Mouse (Mus musculus): ENCODE data around the gene St8sia1. TPM values are rescaled to one million over a fixed set of nuclear protein-coding genes. Genes with fewer than 3 reads are reported as not detected.

Gene St8sia1
- polyA plus RNA-seq, 1 experiment from 2014 or later = 3.5 TPM

GRCm38 (mm10) chr6:142941596-142942381 is 22.5 kb downstream of the St8sia1 start:
- WGBS = 85% methylated on average over 11 of the region's 11 CpGs
- no peak overlapping the region for H3K4me3 ChIP-seq (ENCODE audit: low read length)
- H3K9ac ChIP-seq (ENCODE audit: low read depth, low read length) = no peak overlapping the region
- no peaks in the 10 kb centered on the region for H3K36me3 ChIP-seq (ENCODE audit: control insufficient read depth, insufficient read depth, low read length)
- 0 out of 2 replicates have a peak, but pooled peaks cover 7% of the 10 kb centered on the region for H3K4me1 ChIP-seq (ENCODE audit: control insufficient read depth, insufficient read depth, low read length)
- no peaks in the 10 kb centered on the region for H3K9me3 ChIP-seq (ENCODE audit: control insufficient read depth, low read length)
- no peaks in the 10 kb centered on the region for H3K27me3 ChIP-seq (ENCODE audit: control insufficient read depth, insufficient read depth, low read length)
- H3K4me2 ChIP-seq (replicated peaks; ENCODE audit: low read depth, low read length) = no peak overlapping the region
- ATAC-seq (ENCODE audit: low FRiP score, low TSS enrichment) = no peak
- H3K27ac ChIP-seq (ENCODE audit: low read depth, low read length) = no peak overlapping the region

GRCm38 (mm10) chr6:142941078-142941477 is 23.2 kb downstream of the St8sia1 start:
- ATAC-seq (ENCODE audit: low FRiP score, low TSS enrichment) = no peak
- H3K9ac ChIP-seq (ENCODE audit: low read depth, low read length) = no peak overlapping the region
- no peak overlapping the region for H3K27ac ChIP-seq (ENCODE audit: low read depth, low read length)
- no peaks in the 10 kb centered on the region for H3K36me3 ChIP-seq (ENCODE audit: control insufficient read depth, insufficient read depth, low read length)
- H3K4me3 ChIP-seq (ENCODE audit: low read length) = no peak overlapping the region
- no peaks in the 10 kb centered on the region for H3K27me3 ChIP-seq (ENCODE audit: control insufficient read depth, insufficient read depth, low read length)
- WGBS = 89% methylated on average over 8 of the region's 8 CpGs
- no peaks in the 10 kb centered on the region for H3K9me3 ChIP-seq (ENCODE audit: control insufficient read depth, low read length)
- H3K4me2 ChIP-seq (replicated peaks; ENCODE audit: low read depth, low read length) = no peak overlapping the region
- H3K4me1 ChIP-seq (ENCODE audit: control insufficient read depth, insufficient read depth, low read length) = 0 out of 2 replicates have a peak, but pooled peaks cover 7% of the 10 kb centered on the region

GRCm38 (mm10) chr6:142938549-142939345 is 25.5 kb downstream of the St8sia1 start:
- Histone ChIP-seq H3K36me3 (ENCODE audit: control insufficient read depth, insufficient read depth, low read length) (no peaks in the 10 kb centered on the region), H3K4me1 (ENCODE audit: control insufficient read depth, insufficient read depth, low read length) (0 out of 2 replicates have a peak, but pooled peaks cover 3% of the 10 kb centered on the region), H3K27ac (ENCODE audit: low read depth, low read length) (peak overlapping the region; percentile 39; the same call in 1 of the 2 replicates), H3K27me3 (ENCODE audit: control insufficient read depth, insufficient read depth, low read length) (no peaks in the 10 kb centered on the region), H3K9me3 (ENCODE audit: control insufficient read depth, low read length) (no peaks in the 10 kb centered on the region), H3K4me2 (replicated peaks; ENCODE audit: low read depth, low read length) (no peak overlapping the region), H3K4me3 (ENCODE audit: low read length) (no peak overlapping the region), H3K9ac (ENCODE audit: low read depth, low read length) (no peak overlapping the region)
- 42% methylated on average over 9 of the region's 9 CpGs for WGBS
- peak; percentile 53; the same call in 1 of the 2 replicates for ATAC-seq (ENCODE audit: low FRiP score, low TSS enrichment)

GRCm38 (mm10) chr6:142938074-142938473 is 26.2 kb downstream of the St8sia1 start:
- Histone ChIP-seq H3K27ac (ENCODE audit: low read depth, low read length) (no peak overlapping the region), H3K4me3 (ENCODE audit: low read length) (no peak overlapping the region), H3K36me3 (ENCODE audit: control insufficient read depth, insufficient read depth, low read length) (no peaks in the 10 kb centered on the region), H3K4me2 (replicated peaks; ENCODE audit: low read depth, low read length) (no peak overlapping the region), H3K4me1 (ENCODE audit: control insufficient read depth, insufficient read depth, low read length) (0 out of 2 replicates have a peak, but pooled peaks cover 3% of the 10 kb centered on the region), H3K9ac (ENCODE audit: low read depth, low read length) (no peak overlapping the region), H3K27me3 (ENCODE audit: control insufficient read depth, insufficient read depth, low read length) (no peaks in the 10 kb centered on the region), H3K9me3 (ENCODE audit: control insufficient read depth, low read length) (no peaks in the 10 kb centered on the region)
- 0 out of 2 replicates have a peak, but pooled peaks have one; percentile 9 for ATAC-seq (ENCODE audit: low FRiP score, low TSS enrichment)

GRCm38 (mm10) chr6:142932582-142932981 is 31.7 kb downstream of the St8sia1 start:
- Histone ChIP-seq H3K4me1 (ENCODE audit: control insufficient read depth, insufficient read depth, low read length) (no peaks in the 10 kb centered on the region), H3K4me3 (ENCODE audit: low read length) (no peak overlapping the region), H3K36me3 (ENCODE audit: control insufficient read depth, insufficient read depth, low read length) (no peaks in the 10 kb centered on the region), H3K9me3 (ENCODE audit: control insufficient read depth, low read length) (no peaks in the 10 kb centered on the region), H3K9ac (ENCODE audit: low read depth, low read length) (no peak overlapping the region), H3K27me3 (ENCODE audit: control insufficient read depth, insufficient read depth, low read length) (no peaks in the 10 kb centered on the region), H3K27ac (ENCODE audit: low read depth, low read length) (peak overlapping the region; percentile 20; the same call in 1 of the 2 replicates), H3K4me2 (replicated peaks; ENCODE audit: low read depth, low read length) (no peak overlapping the region)
- WGBS = 62% methylated on average over 6 of the region's 6 CpGs
- ATAC-seq (ENCODE audit: low FRiP score, low TSS enrichment) = no peak

- H3K27ac ChIP-seq (ENCODE audit: low read depth, low read length) = 0 out of 2 replicates have a peak overlapping the region, but pooled peaks have one; percentile 20
- 33% methylated on average over 9 of the region's 9 CpGs for WGBS
Observed at GRCm38 (mm10) chr6:142932144-142932543, 32.1 kb downstream of the St8sia1 start.

GRCm38 (mm10) chr6:142928551-142929309 is 35.5 kb downstream of the St8sia1 start:
- Histone ChIP-seq H3K9ac (ENCODE audit: low read depth, low read length) (no peak overlapping the region), H3K27ac (ENCODE audit: low read depth, low read length) (no peak overlapping the region), H3K4me1 (ENCODE audit: control insufficient read depth, insufficient read depth, low read length) (no peaks in the 10 kb centered on the region), H3K9me3 (ENCODE audit: control insufficient read depth, low read length) (no peaks in the 10 kb centered on the region), H3K4me3 (ENCODE audit: low read length) (no peak overlapping the region), H3K4me2 (replicated peaks; ENCODE audit: low read depth, low read length) (no peak overlapping the region), H3K27me3 (ENCODE audit: control insufficient read depth, insufficient read depth, low read length) (no peaks in the 10 kb centered on the region), H3K36me3 (ENCODE audit: control insufficient read depth, insufficient read depth, low read length) (no peaks in the 10 kb centered on the region)
- ATAC-seq (ENCODE audit: low FRiP score, low TSS enrichment) = no peak
- 90% methylated on average over 16 of the region's 16 CpGs for WGBS

More at GRCm38 (mm10) chr6:142932144-142932543, 32.1 kb downstream of the St8sia1 start:
- H3K27me3 ChIP-seq (ENCODE audit: control insufficient read depth, insufficient read depth, low read length) = no peaks in the 10 kb centered on the region
- no peak overlapping the region for H3K9ac ChIP-seq (ENCODE audit: low read depth, low read length)
- H3K4me2 ChIP-seq (replicated peaks; ENCODE audit: low read depth, low read length) = no peak overlapping the region
- no peak for ATAC-seq (ENCODE audit: low FRiP score, low TSS enrichment)
- no peaks in the 10 kb centered on the region for H3K9me3 ChIP-seq (ENCODE audit: control insufficient read depth, low read length)
- no peaks in the 10 kb centered on the region for H3K4me1 ChIP-seq (ENCODE audit: control insufficient read depth, insufficient read depth, low read length)
- no peaks in the 10 kb centered on the region for H3K36me3 ChIP-seq (ENCODE audit: control insufficient read depth, insufficient read depth, low read length)
- no peak overlapping the region for H3K4me3 ChIP-seq (ENCODE audit: low read length)

GRCm38 (mm10) chr6:142926901-142927605 is 37.2 kb downstream of the St8sia1 start:
- no peaks in the 10 kb centered on the region for H3K4me1 ChIP-seq (ENCODE audit: control insufficient read depth, insufficient read depth, low read length)
- ATAC-seq (ENCODE audit: low FRiP score, low TSS enrichment) = no peak
- no peak overlapping the region for H3K4me2 ChIP-seq (replicated peaks; ENCODE audit: low read depth, low read length)
- no peak overlapping the region for H3K9ac ChIP-seq (ENCODE audit: low read depth, low read length)
- WGBS = 89% methylated on average over 9 of the region's 9 CpGs
- H3K36me3 ChIP-seq (ENCODE audit: control insufficient read depth, insufficient read depth, low read length) = no peaks in the 10 kb centered on the region
- no peak overlapping the region for H3K27ac ChIP-seq (ENCODE audit: low read depth, low read length)
- no peaks in the 10 kb centered on the region for H3K27me3 ChIP-seq (ENCODE audit: control insufficient read depth, insufficient read depth, low read length)
- H3K4me3 ChIP-seq (ENCODE audit: low read length) = no peak overlapping the region
- no peaks in the 10 kb centered on the region for H3K9me3 ChIP-seq (ENCODE audit: control insufficient read depth, low read length)
